Mouse (Mus musculus) heart, adult 10 weeks (tissue): ENCODE data around the gene Gpr139. TPM values are rescaled to one million over a fixed set of nuclear protein-coding genes. Genes with fewer than 3 reads are reported as not detected.

Source experiments
- polyA plus RNA-seq: library from polyadenylated mRNA; stranded (reverse); fragments of 350-450 nt; fragmentation: Illumina TruSeq; extraction: RNeasy Lipid Tissue Mini Kit (QIAGEN cat#74804); gene quantifications from one replicate; pipeline ENCODE4 v1.2.3, GENCODE M21; 2014; ENCODE audit warnings: low read depth, low replicate concordance

The Gpr139 gene
- not detected for polyA plus RNA-seq

GRCm38 (mm10) chr7:119184341-119185143 lies at the start of gene Gpr139:
Gene Gpr139, minus strand, starts transcription at chr7:119184603.

Other genes with a start within 250 kb of the Gpr139 start
- 10.2 TPM for gene Gprc5b, start 189.4 kb downstream of the Gpr139 start, polyA plus RNA-seq